Mouse (Mus musculus) layer of hippocampus, adult 9-10 months (tissue): Measurements from ENCODE around the gene Dcaf8.

Experiments
- DNase-seq: peaks from one replicate; pipeline ENCODE4 v3.0.0; 2022; ENCODE audit warnings: low spot score

The Dcaf8 gene

GRCm38 (mm10) chr1:172147835-172148278, at the start of gene Dcaf8:
Gene Dcaf8, plus strand, starts transcription at chr1:172148084.
- peak; percentile 83 for DNase-seq

GRCm38 (mm10) chr1:172099325-172100033, 48.4 kb upstream of the Dcaf8 start:
- no peak for DNase-seq

DNA sequence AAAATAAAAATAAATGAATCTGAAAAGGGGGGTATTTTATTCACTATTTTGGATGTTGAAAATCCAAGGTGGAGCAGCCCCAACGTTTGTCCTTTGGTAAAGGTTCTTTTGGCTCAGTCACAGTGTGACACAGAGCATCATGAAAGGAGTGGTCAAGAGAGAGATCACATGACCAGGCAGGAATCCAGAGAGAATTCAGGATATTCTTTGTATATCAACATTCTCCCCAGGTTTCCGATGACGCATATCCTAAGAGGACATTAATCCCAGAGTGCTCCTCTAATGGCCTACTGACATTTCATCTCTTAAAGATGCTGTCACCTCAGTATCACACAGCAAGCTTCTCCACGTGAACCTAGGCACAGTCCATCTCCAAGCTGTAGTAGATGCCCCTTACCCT, 44.3 kb upstream of the Dcaf8 start:
- no peak for DNase-seq

GRCm38 (mm10) chr1:172105101-172105500, 42.8 kb upstream of the Dcaf8 start:
- DNase-seq, result no peak

DNA sequence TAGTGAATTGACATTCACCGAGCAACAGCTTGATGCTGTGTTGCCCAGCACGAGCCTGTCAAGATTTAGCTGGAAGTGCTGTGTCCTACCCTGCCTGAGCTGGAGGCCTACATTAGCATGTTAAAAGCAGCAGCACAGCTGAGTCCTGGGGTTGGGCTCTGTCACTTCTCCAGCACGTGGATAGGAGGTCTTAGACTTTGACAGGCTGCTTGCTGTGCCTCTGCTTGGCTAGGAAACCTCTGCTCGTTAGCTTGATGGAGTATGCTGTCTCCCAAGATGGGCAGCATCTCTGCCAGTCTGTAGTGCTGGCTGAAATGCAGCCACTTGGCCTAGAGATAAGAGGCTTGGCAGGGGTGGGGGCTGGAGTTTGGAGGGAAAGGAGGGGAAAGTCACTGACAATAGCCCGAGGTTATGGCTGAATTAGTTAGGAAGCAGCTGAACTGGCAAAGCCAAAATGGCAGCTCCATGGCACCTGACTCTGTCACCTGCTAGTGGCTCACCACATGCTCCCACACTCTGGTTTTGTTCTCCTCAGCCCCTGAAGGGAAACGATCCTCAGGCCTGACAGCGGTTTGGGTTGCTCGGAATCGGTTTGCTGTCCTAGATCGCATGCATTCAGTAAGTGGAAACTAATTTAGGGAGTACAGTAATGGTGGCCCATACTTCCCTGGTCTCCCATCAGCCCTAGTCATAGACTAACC, 40.0 kb upstream of the Dcaf8 start:
- DNase-seq, result no peak

DNA sequence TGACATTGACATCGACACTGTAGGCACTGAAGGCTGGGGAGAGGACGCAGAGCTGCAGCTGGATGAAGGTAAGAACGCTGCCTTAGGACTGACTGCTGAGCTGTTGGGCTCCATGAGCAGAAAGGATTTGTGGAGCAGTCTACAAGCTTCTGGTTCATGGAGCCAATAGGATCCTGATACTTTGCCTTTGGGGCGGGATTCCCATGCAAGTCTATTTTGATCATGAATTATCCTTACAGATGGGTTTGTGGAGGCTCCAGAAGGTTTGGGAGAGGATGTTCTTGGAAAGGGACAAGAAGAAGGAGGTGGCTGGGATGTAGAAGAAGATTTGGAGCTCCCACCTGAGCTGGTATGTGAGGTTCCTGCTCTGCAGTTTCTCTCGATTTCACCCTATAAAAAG, 30.9 kb upstream of the Dcaf8 start:
- no peak for DNase-seq

GRCm38 (mm10) chr1:172119100-172119499, 28.8 kb upstream of the Dcaf8 start:
- no peak for DNase-seq

- DNase-seq, result peak; percentile 33
These were observed 28.2 kb upstream of the Dcaf8 start for GRCm38 (mm10) chr1:172119720-172120119.

DNA sequence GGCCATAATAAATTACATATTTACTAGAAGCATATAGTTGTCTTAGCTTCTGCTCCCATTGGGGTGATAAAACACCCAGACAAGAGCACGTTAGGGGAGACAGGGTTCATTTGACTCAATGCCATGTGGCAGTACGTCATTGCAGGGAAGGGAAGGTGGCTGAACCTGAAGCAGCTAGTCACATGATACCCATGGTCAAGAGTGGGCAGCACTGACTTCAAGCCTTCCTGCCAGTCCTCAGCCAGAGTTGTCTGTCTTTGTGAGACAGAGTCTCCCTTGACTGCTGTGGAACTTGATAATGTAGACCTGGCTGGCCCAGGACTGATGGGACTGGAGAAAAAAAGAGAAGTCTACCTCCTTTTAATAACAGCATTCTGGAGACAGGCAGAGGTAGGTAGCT, 25.2 kb upstream of the Dcaf8 start:
- no peak for DNase-seq

- DNase-seq, result no peak
These were observed 23.3 kb upstream of the Dcaf8 start for GRCm38 (mm10) chr1:172124572-172124971.

DNA sequence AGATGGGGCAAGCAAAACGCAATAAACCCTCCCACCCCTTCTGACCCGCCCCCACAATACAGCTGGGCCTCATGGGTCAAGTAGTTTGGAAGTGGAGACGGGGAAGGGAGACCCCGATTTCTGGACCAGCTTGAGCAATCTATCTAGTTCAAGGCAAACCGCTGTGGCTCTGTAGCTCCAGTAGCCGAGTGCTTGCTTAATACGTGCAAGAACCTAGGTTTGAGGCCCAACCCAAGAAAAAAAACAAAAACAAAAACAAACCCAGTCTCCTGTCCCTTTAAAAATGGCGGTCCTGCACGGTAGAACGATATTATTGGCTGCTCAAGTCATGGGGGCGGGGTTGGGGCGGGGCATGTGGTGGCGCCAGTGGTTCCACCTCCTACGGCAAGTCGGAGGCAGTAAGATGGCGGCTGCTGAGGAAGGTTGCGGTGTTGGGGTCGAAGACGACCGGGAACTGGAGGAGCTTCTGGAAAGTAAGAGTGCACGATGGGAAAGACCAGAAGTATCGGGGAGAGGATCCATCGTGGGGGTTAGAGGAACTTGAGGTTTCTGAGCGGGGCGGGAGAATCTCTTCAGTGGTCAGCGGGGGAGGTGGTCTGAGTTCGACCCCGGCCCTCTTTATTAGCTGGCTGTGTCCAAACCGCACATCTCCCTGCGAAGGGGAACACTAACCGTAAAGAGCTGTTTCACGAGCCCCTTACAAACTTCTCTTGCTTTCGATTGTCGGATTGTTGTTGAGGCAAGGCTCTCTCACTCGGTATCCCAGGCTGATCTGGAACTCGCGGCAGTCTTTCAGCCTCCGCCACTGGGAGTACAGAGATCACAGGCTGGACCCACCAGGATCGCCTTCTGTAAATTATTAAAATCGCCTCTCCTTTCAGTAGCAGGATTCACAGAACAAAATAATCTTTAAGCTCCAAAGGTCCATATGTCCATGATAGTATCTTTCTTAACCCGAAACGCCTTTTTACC, 21.2 kb upstream of the Dcaf8 start, which contains the start of gene Pex19:
Gene Pex19, plus strand, starts transcription at position 380 of the 972 bp plus-strand sequence.
- DNase-seq, result peak; percentile 27

DNA sequence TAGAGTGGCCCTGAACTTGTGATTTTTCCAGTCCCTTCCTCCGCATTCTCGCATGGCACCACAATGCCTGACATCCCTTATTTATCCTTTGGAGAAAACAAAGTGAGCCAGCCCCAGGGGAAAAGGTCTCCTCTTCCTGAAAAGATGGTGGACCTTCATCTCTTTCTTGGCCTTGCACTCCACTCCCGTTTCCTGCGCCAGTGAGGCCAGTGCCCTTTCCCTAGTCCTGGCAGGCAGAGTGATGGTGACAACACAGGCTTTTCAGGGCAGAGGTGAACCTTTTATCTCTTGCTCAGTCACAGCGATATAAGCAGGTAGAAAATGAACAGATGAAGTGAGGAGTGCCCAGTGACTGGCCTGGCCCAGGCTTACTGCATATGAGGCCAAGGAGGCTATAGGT, 20.4 kb upstream of the Dcaf8 start:
- no peak for DNase-seq

GRCm38 (mm10) chr1:172128563-172128962, 19.3 kb upstream of the Dcaf8 start:
- no peak for DNase-seq

DNA sequence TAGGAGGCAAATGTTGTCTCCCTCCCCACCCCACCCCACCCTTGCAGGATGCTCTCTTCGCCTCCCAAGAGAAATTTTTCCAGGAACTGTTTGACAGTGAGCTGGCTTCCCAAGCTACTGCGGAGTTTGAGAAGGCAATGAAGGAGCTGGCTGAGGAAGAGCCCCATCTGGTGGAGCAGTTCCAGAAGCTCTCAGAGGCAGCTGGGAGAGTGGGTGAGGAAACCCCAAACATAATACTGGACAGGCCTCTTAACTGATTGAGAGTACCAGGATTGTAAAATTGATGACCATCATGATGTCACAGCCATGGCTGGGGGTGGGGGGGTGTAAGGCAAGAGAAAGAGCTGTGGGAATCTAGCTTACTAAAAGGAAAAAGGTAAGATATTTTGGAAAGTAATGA, 18.8 kb upstream of the Dcaf8 start:
- no peak for DNase-seq

GRCm38 (mm10) chr1:172129780-172130179, 18.1 kb upstream of the Dcaf8 start:
- no peak for DNase-seq

DNA sequence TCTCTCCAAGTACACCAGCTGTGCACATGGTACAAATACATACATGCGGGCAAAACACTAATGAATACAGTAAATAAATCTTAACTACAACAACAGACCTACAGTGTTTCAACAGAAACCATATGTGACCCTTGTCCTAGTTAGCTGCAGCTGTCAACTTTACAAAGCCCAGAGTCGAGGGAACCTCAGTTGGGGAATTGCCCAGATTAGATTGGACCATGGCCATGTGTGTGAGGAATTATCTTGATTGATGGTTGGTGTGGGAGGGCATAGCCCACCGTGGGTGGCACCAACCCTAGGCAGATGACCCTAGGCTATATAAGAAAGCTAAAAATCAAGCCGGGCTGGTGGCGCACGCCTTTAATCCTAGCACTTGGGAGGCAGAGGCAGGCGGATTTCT, 15.6 kb upstream of the Dcaf8 start:
- no peak for DNase-seq

DNA sequence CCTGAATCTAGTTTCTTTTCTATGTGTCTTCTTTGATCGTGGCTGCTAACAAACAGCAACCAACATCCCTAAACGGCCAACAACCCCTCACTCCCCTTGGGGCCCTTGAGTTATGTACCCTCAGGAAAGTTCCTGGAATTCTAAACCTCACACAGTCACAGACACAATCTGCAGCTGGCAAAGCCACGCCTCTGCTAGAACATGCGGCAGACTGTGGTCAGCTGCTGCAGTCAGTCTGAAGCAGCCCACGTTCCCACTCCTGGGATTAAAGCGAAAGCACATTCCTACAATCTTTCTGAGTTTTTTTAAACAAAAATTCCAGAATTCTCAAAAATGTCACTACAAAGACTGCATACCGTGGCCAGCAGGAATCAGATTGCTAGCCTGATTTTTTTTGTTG, 14.3 kb upstream of the Dcaf8 start:
- no peak for DNase-seq

DNA sequence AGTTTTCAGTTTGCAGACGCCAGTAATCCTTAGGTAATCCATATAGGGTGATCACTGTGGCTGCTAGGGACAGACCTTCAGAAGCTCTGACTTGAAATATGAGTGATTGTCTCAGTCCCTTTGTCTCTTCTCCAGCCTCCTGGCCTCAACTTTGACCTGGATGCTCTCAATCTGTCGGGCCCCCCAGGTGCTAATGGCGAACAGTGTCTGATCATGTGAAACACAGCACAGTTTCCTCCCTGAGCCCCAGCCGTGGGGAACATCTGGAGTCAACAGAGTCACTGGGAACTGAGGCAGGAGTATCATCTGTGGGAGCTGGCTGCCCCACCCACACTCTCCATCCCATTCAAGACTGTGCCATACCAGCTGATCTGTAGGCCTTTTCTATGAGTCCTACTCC, 13.8 kb upstream of the Dcaf8 start:
- DNase-seq, result no peak

DNA sequence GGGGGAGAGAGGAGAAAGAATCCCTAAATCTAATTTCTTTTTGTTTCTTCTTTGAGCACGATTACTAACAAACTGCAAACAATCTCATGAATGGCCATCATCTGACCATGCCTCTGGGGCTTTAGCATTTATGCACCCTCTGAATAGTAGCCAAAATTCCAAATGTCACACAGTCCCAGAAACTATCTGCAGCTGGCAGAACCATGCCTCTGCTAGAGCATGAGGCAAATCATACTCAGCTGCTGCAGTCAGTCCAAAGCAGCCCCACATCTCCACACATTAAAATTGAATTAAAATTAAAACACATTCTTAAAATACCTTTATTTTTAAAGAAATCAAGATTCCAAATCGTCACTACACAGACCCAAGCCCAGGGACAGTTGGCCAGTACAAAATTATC, 7.7 kb upstream of the Dcaf8 start:
- no peak for DNase-seq

- no peak for DNase-seq
These were observed 7.1 kb upstream of the Dcaf8 start for GRCm38 (mm10) chr1:172140825-172141224.

- DNase-seq, result no peak
These were observed 6.4 kb upstream of the Dcaf8 start for GRCm38 (mm10) chr1:172141529-172141928.

DNA sequence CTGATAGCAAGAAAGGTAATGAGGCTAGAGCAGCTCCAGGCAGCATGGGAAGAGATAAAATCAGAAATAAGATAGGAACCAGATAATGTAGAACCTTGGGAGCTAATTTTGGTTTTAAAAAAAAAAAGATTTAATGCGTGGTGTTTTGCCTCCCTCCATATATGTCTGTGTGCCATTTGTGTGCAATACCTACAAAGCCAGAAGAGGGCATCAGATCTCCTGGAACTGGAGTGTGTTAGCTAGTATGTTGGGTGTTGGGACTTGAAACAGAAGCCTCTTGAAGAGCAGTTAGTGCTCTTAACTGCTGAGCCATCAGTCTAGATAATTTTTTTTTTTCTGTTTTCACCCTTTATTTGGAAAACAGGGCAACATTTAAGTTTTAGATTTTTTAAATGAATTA, 4.3 kb upstream of the Dcaf8 start:
- DNase-seq, result peak; percentile 78
